Mouse (Mus musculus): ENCODE data around the gene Speer4e. TPM values are rescaled to one million over a fixed set of nuclear protein-coding genes. Genes with fewer than 3 reads are reported as not detected.

Gene Speer4e
- polyA plus RNA-seq, 1 experiment from 2014 or later: not detected

Other genes starting within 250 kb of the Speer4e start
- gene Gm9758, start 23.5 kb downstream of the Speer4e start, polyA plus RNA-seq (2015; fragmentation: Nextera tagmentation; extraction: Ambion mirVana): not detected in 2 replicates
- not detected in 2 replicates for gene Gm10354, start 40.5 kb upstream of the Speer4e start, polyA plus RNA-seq (2015; fragmentation: Nextera tagmentation; extraction: Ambion mirVana)
- not detected in 2 replicates for gene Gm17019, start 94.6 kb upstream of the Speer4e start, polyA plus RNA-seq (2015; fragmentation: Nextera tagmentation; extraction: Ambion mirVana)

All from limb, embryonic 13.5 days (tissue).